Mouse (Mus musculus): ENCODE measurements around the gene Arpp21. TPM values are rescaled to one million over a fixed set of nuclear protein-coding genes. Genes with fewer than 3 reads are reported as not detected.

Gene Arpp21
- polyA plus RNA-seq, 1 experiment from 2014 or later = 1.0 TPM

GRCm38 (mm10) chr9:112180006-112180405 lies 55.7 kb downstream of the Arpp21 start:
- Histone ChIP-seq H3K36me3 (ENCODE audit: control insufficient read depth, insufficient read depth, low read length) (no peaks in the 10 kb centered on the region), H3K9me3 (ENCODE audit: control insufficient read depth, low read length) (no peaks in the 10 kb centered on the region), H3K27me3 (replicated peaks; ENCODE audit: control insufficient read depth, insufficient read depth, low read length) (no peaks in the 10 kb centered on the region), H3K9ac (ENCODE audit: low read length) (no peak overlapping the region), H3K27ac (ENCODE audit: low read depth) (no peak overlapping the region), H3K4me1 (replicated peaks; ENCODE audit: control insufficient read depth, insufficient read depth, low read length) (no peaks in the 10 kb centered on the region), H3K4me3 (ENCODE audit: low read depth, low read length) (no peak overlapping the region), H3K4me2 (ENCODE audit: low read length) (no peak overlapping the region)
- DNase-seq (ENCODE audit: low spot score) (no peak), ATAC-seq (replicated peaks; ENCODE audit: low FRiP score, low TSS enrichment, low read depth) (no peak)
- 81% methylated on average over 4 of the region's 4 CpGs for WGBS

GRCm38 (mm10) chr9:112178438-112178837 lies 57.3 kb downstream of the Arpp21 start:
- no peaks in the 10 kb centered on the region for H3K27me3 ChIP-seq (replicated peaks; ENCODE audit: control insufficient read depth, insufficient read depth, low read length)

GRCm38 (mm10) chr9:112177569-112177968 lies 58.2 kb downstream of the Arpp21 start:
- no peak for ATAC-seq (replicated peaks; ENCODE audit: low FRiP score, low TSS enrichment, low read depth)
- Histone ChIP-seq H3K27me3 (replicated peaks; ENCODE audit: control insufficient read depth, insufficient read depth, low read length) (no peaks in the 10 kb centered on the region), H3K4me1 (replicated peaks; ENCODE audit: control insufficient read depth, insufficient read depth, low read length) (no peaks in the 10 kb centered on the region), H3K9me3 (ENCODE audit: control insufficient read depth, low read length) (no peaks in the 10 kb centered on the region), H3K36me3 (ENCODE audit: control insufficient read depth, insufficient read depth, low read length) (no peaks in the 10 kb centered on the region), H3K4me3 (ENCODE audit: low read depth, low read length) (no peak overlapping the region), H3K9ac (ENCODE audit: low read length) (no peak overlapping the region), H3K27ac (ENCODE audit: low read depth) (no peak overlapping the region), H3K4me2 (ENCODE audit: low read length) (no peak overlapping the region)
- 65% methylated on average over 2 of the region's 2 CpGs for WGBS
- DNase-seq (ENCODE audit: low spot score) = peak; percentile 23

More at GRCm38 (mm10) chr9:112178438-112178837, 57.3 kb downstream of the Arpp21 start:
- Histone ChIP-seq H3K4me3 (ENCODE audit: low read depth, low read length) (no peak overlapping the region), H3K9ac (ENCODE audit: low read length) (no peak overlapping the region), H3K36me3 (ENCODE audit: control insufficient read depth, insufficient read depth, low read length) (no peaks in the 10 kb centered on the region), H3K9me3 (ENCODE audit: control insufficient read depth, low read length) (no peaks in the 10 kb centered on the region), H3K4me2 (ENCODE audit: low read length) (no peak overlapping the region), H3K4me1 (replicated peaks; ENCODE audit: control insufficient read depth, insufficient read depth, low read length) (no peaks in the 10 kb centered on the region), H3K27ac (ENCODE audit: low read depth) (no peak overlapping the region)
- DNase-seq (ENCODE audit: low spot score) (peak; percentile 9), ATAC-seq (replicated peaks; ENCODE audit: low FRiP score, low TSS enrichment, low read depth) (no peak)
- 56% methylated on average over 5 of the region's 5 CpGs for WGBS

- no peak for DNase-seq (ENCODE audit: low spot score)
- WGBS = 65% methylated on average over 6 of the region's 6 CpGs
- H3K9me3 ChIP-seq (ENCODE audit: control insufficient read depth, low read length) = no peaks in the 10 kb centered on the region
Observed at GRCm38 (mm10) chr9:112176317-112176716, 59.4 kb downstream of the Arpp21 start.

GRCm38 (mm10) chr9:112174407-112175357 lies 61.1 kb downstream of the Arpp21 start:
- H3K4me3 ChIP-seq (ENCODE audit: low read depth, low read length) = no peak overlapping the region
- no peak overlapping the region for H3K27ac ChIP-seq (ENCODE audit: low read depth)
- no peaks in the 10 kb centered on the region for H3K9me3 ChIP-seq (ENCODE audit: control insufficient read depth, low read length)
- no peaks in the 10 kb centered on the region for H3K36me3 ChIP-seq (ENCODE audit: control insufficient read depth, insufficient read depth, low read length)
- no peak for DNase-seq (ENCODE audit: low spot score)
- 24% methylated on average over 15 of the region's 15 CpGs for WGBS
- no peaks in the 10 kb centered on the region for H3K27me3 ChIP-seq (replicated peaks; ENCODE audit: control insufficient read depth, insufficient read depth, low read length)
- no peak overlapping the region for H3K9ac ChIP-seq (ENCODE audit: low read length)
- H3K4me1 ChIP-seq (replicated peaks; ENCODE audit: control insufficient read depth, insufficient read depth, low read length) = no peaks in the 10 kb centered on the region
- ATAC-seq (replicated peaks; ENCODE audit: low FRiP score, low TSS enrichment, low read depth) = no peak
- peak overlapping the region; percentile 9; the same call in 1 of the 2 replicates for H3K4me2 ChIP-seq (ENCODE audit: low read length)

More at GRCm38 (mm10) chr9:112176317-112176716, 59.4 kb downstream of the Arpp21 start:
- H3K4me3 ChIP-seq (ENCODE audit: low read depth, low read length) = no peak overlapping the region
- no peak overlapping the region for H3K4me2 ChIP-seq (ENCODE audit: low read length)
- no peak for ATAC-seq (replicated peaks; ENCODE audit: low FRiP score, low TSS enrichment, low read depth)
- no peaks in the 10 kb centered on the region for H3K27me3 ChIP-seq (replicated peaks; ENCODE audit: control insufficient read depth, insufficient read depth, low read length)
- no peak overlapping the region for H3K27ac ChIP-seq (ENCODE audit: low read depth)
- no peaks in the 10 kb centered on the region for H3K36me3 ChIP-seq (ENCODE audit: control insufficient read depth, insufficient read depth, low read length)
- no peak overlapping the region for H3K9ac ChIP-seq (ENCODE audit: low read length)
- no peaks in the 10 kb centered on the region for H3K4me1 ChIP-seq (replicated peaks; ENCODE audit: control insufficient read depth, insufficient read depth, low read length)

- no peak for DNase-seq (ENCODE audit: low spot score)
- Histone ChIP-seq H3K27me3 (replicated peaks; ENCODE audit: control insufficient read depth, insufficient read depth, low read length) (no peaks in the 10 kb centered on the region), H3K4me2 (ENCODE audit: low read length) (no peak overlapping the region), H3K9me3 (ENCODE audit: control insufficient read depth, low read length) (no peaks in the 10 kb centered on the region), H3K27ac (ENCODE audit: low read depth) (no peak overlapping the region), H3K4me1 (replicated peaks; ENCODE audit: control insufficient read depth, insufficient read depth, low read length) (no peaks in the 10 kb centered on the region), H3K9ac (ENCODE audit: low read length) (no peak overlapping the region), H3K4me3 (ENCODE audit: low read depth, low read length) (no peak overlapping the region), H3K36me3 (ENCODE audit: control insufficient read depth, insufficient read depth, low read length) (no peaks in the 10 kb centered on the region)
- no peak for ATAC-seq (replicated peaks; ENCODE audit: low FRiP score, low TSS enrichment, low read depth)
- 78% methylated on average over 5 of the region's 5 CpGs for WGBS
Observed at GRCm38 (mm10) chr9:112173778-112174177, 62.0 kb downstream of the Arpp21 start.

GRCm38 (mm10) chr9:112164677-112165076 lies 71.1 kb downstream of the Arpp21 start:
- Histone ChIP-seq H3K4me2 (ENCODE audit: low read length) (no peak overlapping the region), H3K9ac (ENCODE audit: low read length) (no peak overlapping the region), H3K36me3 (ENCODE audit: control insufficient read depth, insufficient read depth, low read length) (no peaks in the 10 kb centered on the region), H3K27me3 (replicated peaks; ENCODE audit: control insufficient read depth, insufficient read depth, low read length) (no peaks in the 10 kb centered on the region), H3K27ac (ENCODE audit: low read depth) (no peak overlapping the region), H3K4me3 (ENCODE audit: low read depth, low read length) (no peak overlapping the region), H3K4me1 (replicated peaks; ENCODE audit: control insufficient read depth, insufficient read depth, low read length) (no peaks in the 10 kb centered on the region), H3K9me3 (ENCODE audit: control insufficient read depth, low read length) (no peaks in the 10 kb centered on the region)
- WGBS = 80% methylated on average over 4 of the region's 4 CpGs
- no peak for DNase-seq (ENCODE audit: low spot score)
- no peak for ATAC-seq (replicated peaks; ENCODE audit: low FRiP score, low TSS enrichment, low read depth)

- 82% methylated on average over 2 of the region's 2 CpGs for WGBS
- Histone ChIP-seq H3K27ac (ENCODE audit: low read depth) (no peak overlapping the region), H3K9ac (ENCODE audit: low read length) (no peak overlapping the region)
Observed at GRCm38 (mm10) chr9:112160981-112161380, 74.8 kb downstream of the Arpp21 start.

GRCm38 (mm10) chr9:112153972-112154371 lies 81.8 kb downstream of the Arpp21 start:
- Histone ChIP-seq H3K27me3 (replicated peaks; ENCODE audit: control insufficient read depth, insufficient read depth, low read length) (no peaks in the 10 kb centered on the region), H3K9me3 (ENCODE audit: control insufficient read depth, low read length) (no peaks in the 10 kb centered on the region), H3K27ac (ENCODE audit: low read depth) (no peak overlapping the region), H3K4me2 (ENCODE audit: low read length) (no peak overlapping the region), H3K36me3 (ENCODE audit: control insufficient read depth, insufficient read depth, low read length) (no peaks in the 10 kb centered on the region), H3K4me1 (replicated peaks; ENCODE audit: control insufficient read depth, insufficient read depth, low read length) (no peaks in the 10 kb centered on the region), H3K9ac (ENCODE audit: low read length) (no peak overlapping the region), H3K4me3 (ENCODE audit: low read depth, low read length) (no peak overlapping the region)
- DNase-seq (ENCODE audit: low spot score) = no peak
- no peak for ATAC-seq (replicated peaks; ENCODE audit: low FRiP score, low TSS enrichment, low read depth)
- WGBS = 83% methylated on average over 5 of the region's 5 CpGs

More at GRCm38 (mm10) chr9:112160981-112161380, 74.8 kb downstream of the Arpp21 start:
- Histone ChIP-seq H3K4me1 (replicated peaks; ENCODE audit: control insufficient read depth, insufficient read depth, low read length) (no peaks in the 10 kb centered on the region), H3K9me3 (ENCODE audit: control insufficient read depth, low read length) (no peaks in the 10 kb centered on the region), H3K36me3 (ENCODE audit: control insufficient read depth, insufficient read depth, low read length) (no peaks in the 10 kb centered on the region), H3K27me3 (replicated peaks; ENCODE audit: control insufficient read depth, insufficient read depth, low read length) (no peaks in the 10 kb centered on the region), H3K4me3 (ENCODE audit: low read depth, low read length) (no peak overlapping the region), H3K4me2 (ENCODE audit: low read length) (no peak overlapping the region)
- ATAC-seq (replicated peaks; ENCODE audit: low FRiP score, low TSS enrichment, low read depth) (no peak), DNase-seq (ENCODE audit: low spot score) (no peak)
